Mouse (Mus musculus): Measurements from ENCODE around the gene Platr17. TPM values are rescaled to one million over a fixed set of nuclear protein-coding genes. Genes with fewer than 3 reads are reported as not detected.

Platr17 gene
- polyA plus RNA-seq, 1 experiment = 1.7 TPM

- Histone ChIP-seq H3K27ac (ENCODE audit: insufficient read depth, low read length) (peak within 1 kb of the TSS; percentile 92), H3K4me3 (ENCODE audit: insufficient read depth, low read length) (peak within 1 kb of the TSS; percentile 62), H3K4me1 (ENCODE audit: control insufficient read depth, insufficient read depth, low read length) (no peaks in the 10 kb centered on the region)
- TF ChIP-seq CTCF (IDR thresholded peaks at IDR 0.05; ENCODE audit: extremely low read depth, insufficient read depth, low read length) = no peak
- peak; percentile 66; the same call in 1 of the 2 replicates for TF ChIP-seq POLR2A (IDR thresholded peaks at IDR 0.05; ENCODE audit: extremely low read depth, insufficient read depth, low read length)
Observed at GRCm38 (mm10) chr17:33929371-33930279, 24.7 kb downstream of the Platr17 start, which contains the start of gene Rgl2. Gene Rgl2 (plus strand): TSS chr17:33929543.

GRCm38 (mm10) chr17:33930280-33931158, 25.6 kb downstream of the Platr17 start:
- Histone ChIP-seq H3K27ac (ENCODE audit: insufficient read depth, low read length) (peak overlapping the region; percentile 61; the same call in 1 of the 2 replicates), H3K4me3 (ENCODE audit: insufficient read depth, low read length) (peak overlapping the region; percentile 62), H3K4me1 (ENCODE audit: control insufficient read depth, insufficient read depth, low read length) (no peaks in the 10 kb centered on the region)
- TF ChIP-seq POLR2A (IDR thresholded peaks at IDR 0.05; ENCODE audit: extremely low read depth, insufficient read depth, low read length) (peak; percentile 37; the same call in 1 of the 2 replicates), CTCF (IDR thresholded peaks at IDR 0.05; ENCODE audit: extremely low read depth, insufficient read depth, low read length) (no peak)

DNA sequence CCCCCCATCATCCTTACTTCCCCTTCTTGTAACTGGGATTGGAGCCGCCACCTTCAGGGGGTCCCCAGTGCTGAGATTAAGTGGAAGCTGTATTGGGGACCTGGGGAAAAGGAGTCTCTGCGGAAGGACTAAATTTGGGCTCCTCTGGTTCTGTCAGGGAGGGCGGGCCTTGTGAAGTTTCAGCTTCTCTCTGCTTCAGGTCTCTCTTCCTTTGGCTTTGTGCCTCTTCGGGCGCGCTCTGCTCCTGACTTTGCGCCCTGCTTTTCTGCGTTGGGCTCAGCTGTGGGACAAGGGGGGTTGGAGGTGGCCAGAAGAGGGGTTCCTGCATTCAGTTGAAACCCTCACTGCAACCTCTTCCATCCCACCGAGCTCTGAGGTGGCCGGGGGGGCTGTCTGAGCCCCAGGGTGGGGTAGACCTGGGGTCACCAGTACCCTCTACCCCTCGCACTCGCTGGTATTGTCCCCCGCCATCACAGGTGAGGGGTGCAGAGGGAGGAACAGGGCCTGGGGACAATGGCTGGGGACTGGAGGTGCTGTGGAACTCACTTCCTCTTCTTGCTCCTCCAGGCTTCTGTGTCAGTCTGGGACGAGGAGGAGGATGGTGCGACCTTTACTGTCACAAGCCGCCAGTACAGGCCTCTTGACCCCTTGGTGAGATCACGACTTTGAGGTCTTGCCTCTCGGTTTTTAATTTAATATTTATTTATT, 26.4 kb downstream of the Platr17 start:
- TF ChIP-seq POLR2A (IDR thresholded peaks at IDR 0.05; ENCODE audit: extremely low read depth, insufficient read depth, low read length) (no peak), CTCF (IDR thresholded peaks at IDR 0.05; ENCODE audit: extremely low read depth, insufficient read depth, low read length) (no peak)
- no peak overlapping the region for H3K27ac ChIP-seq (ENCODE audit: insufficient read depth, low read length)

GRCm38 (mm10) chr17:33931947-33932346, 27.0 kb downstream of the Platr17 start:
- Histone ChIP-seq H3K27ac (ENCODE audit: insufficient read depth, low read length) (no peak overlapping the region), H3K4me1 (ENCODE audit: control insufficient read depth, insufficient read depth, low read length) (no peaks in the 10 kb centered on the region), H3K4me3 (ENCODE audit: insufficient read depth, low read length) (no peak overlapping the region)
- no peak for TF ChIP-seq POLR2A (IDR thresholded peaks at IDR 0.05; ENCODE audit: extremely low read depth, insufficient read depth, low read length)
- TF ChIP-seq CTCF (IDR thresholded peaks at IDR 0.05; ENCODE audit: extremely low read depth, insufficient read depth, low read length) = no peak

More for the DNA sequence above, 26.4 kb downstream of the Platr17 start:
- Histone ChIP-seq H3K4me3 (ENCODE audit: insufficient read depth, low read length) (peak overlapping the region; percentile 62), H3K4me1 (ENCODE audit: control insufficient read depth, insufficient read depth, low read length) (no peaks in the 10 kb centered on the region)

GRCm38 (mm10) chr17:33932448-33932847, 27.5 kb downstream of the Platr17 start:
- no peak overlapping the region for H3K4me3 ChIP-seq (ENCODE audit: insufficient read depth, low read length)
- H3K4me1 ChIP-seq (ENCODE audit: control insufficient read depth, insufficient read depth, low read length) = no peaks in the 10 kb centered on the region
- no peak overlapping the region for H3K27ac ChIP-seq (ENCODE audit: insufficient read depth, low read length)
- TF ChIP-seq CTCF (IDR thresholded peaks at IDR 0.05; ENCODE audit: extremely low read depth, insufficient read depth, low read length) = no peak

DNA sequence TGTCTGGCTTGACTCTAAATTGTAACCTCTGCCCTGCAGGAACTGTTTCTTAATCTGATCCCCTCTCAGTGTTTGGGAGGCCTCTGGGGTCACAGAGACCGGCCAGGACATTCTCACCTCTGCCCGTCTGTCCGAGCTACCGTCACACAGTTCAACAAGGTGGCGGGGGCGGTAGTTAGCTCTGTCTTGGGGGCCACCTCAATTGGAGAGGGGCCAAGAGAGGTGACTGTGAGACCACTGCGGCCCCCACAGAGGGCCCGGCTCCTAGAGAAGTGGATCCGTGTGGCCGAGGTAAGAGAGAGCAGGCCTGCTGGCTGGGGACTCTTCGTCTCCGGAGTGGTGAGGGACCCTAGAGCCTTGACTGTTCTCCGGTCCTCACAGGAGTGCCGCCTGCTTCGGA, 28.0 kb downstream of the Platr17 start:
- Histone ChIP-seq H3K4me1 (ENCODE audit: control insufficient read depth, insufficient read depth, low read length) (no peaks in the 10 kb centered on the region), H3K4me3 (ENCODE audit: insufficient read depth, low read length) (no peak overlapping the region), H3K27ac (ENCODE audit: insufficient read depth, low read length) (no peak overlapping the region)
- TF ChIP-seq CTCF (IDR thresholded peaks at IDR 0.05; ENCODE audit: extremely low read depth, insufficient read depth, low read length) = no peak
- TF ChIP-seq POLR2A (IDR thresholded peaks at IDR 0.05; ENCODE audit: extremely low read depth, insufficient read depth, low read length) = no peak

GRCm38 (mm10) chr17:33935422-33936055, 30.6 kb downstream of the Platr17 start:
- H3K4me1 ChIP-seq (ENCODE audit: control insufficient read depth, insufficient read depth, low read length) = no peaks in the 10 kb centered on the region
- no peak overlapping the region for H3K27ac ChIP-seq (ENCODE audit: insufficient read depth, low read length)
- TF ChIP-seq POLR2A (IDR thresholded peaks at IDR 0.05; ENCODE audit: extremely low read depth, insufficient read depth, low read length) (no peak), CTCF (IDR thresholded peaks at IDR 0.05; ENCODE audit: extremely low read depth, insufficient read depth, low read length) (no peak)
- H3K4me3 ChIP-seq (ENCODE audit: insufficient read depth, low read length) = no peak overlapping the region

DNA sequence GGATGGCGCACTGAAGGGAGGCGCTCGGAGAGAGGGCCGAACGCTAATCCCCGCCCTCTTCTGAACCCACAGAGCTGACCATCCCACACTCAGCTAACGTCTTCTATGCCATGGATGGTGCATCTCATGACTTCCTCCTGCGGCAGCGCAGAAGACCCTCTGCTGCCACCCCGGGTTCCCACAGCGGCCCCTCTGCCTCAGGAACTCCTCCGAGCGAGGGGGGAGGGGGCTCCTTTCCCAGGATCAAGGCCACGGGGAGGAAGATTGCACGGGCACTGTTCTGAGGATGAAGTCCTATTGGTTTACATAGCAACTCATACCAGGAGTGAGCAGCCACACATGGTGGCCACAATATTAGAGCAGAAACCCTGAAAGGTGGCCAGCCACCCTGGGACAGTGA, 32.1 kb downstream of the Platr17 start:
- H3K4me3 ChIP-seq (ENCODE audit: insufficient read depth, low read length) = no peak overlapping the region
- no peaks in the 10 kb centered on the region for H3K4me1 ChIP-seq (ENCODE audit: control insufficient read depth, insufficient read depth, low read length)
- TF ChIP-seq CTCF (IDR thresholded peaks at IDR 0.05; ENCODE audit: extremely low read depth, insufficient read depth, low read length) (no peak), POLR2A (IDR thresholded peaks at IDR 0.05; ENCODE audit: extremely low read depth, insufficient read depth, low read length) (no peak)
- H3K27ac ChIP-seq (ENCODE audit: insufficient read depth, low read length) = no peak overlapping the region
